Mouse (Mus musculus): ENCODE data around the gene Masp1. TPM values are rescaled to one million over a fixed set of nuclear protein-coding genes. Genes with fewer than 3 reads are reported as not detected.

The Masp1 gene
- not detected for polyA plus RNA-seq (2017; shearing (Covaris generic))

GRCm38 (mm10) chr16:23520235-23520871 is at the start of gene Masp1, which contains the start of gene Rtp4:
Gene Masp1, minus strand, starts transcription at chr16:23520815.
Gene Rtp4, plus strand, starts transcription at chr16:23520291.

GRCm38 (mm10) chr16:23428647-23429319 is 91.8 kb downstream of the Masp1 start, which contains the start of gene Rtp1:
Gene Rtp1, plus strand, starts transcription at chr16:23429133.

Other genes starting within 250 kb of the Masp1 start
- gene Rtp1, start 91.7 kb downstream of the Masp1 start, polyA plus RNA-seq (2017; shearing (Covaris generic)) = not detected
- 87.0 TPM for gene Rtp4, start 524 bp downstream of the Masp1 start, polyA plus RNA-seq (2017; shearing (Covaris generic))

Data from inflammation-experienced regulatory T-cells, adult 16 weeks (primary cell).